Mouse (Mus musculus): Measurements from ENCODE around the gene Gm5861.
"Not testable (repeated sequence)": the region's sequence is repeated elsewhere in the genome, so short reads cannot be mapped to it uniquely, and the experiment has no call there.

The Gm5861 gene

DNA sequence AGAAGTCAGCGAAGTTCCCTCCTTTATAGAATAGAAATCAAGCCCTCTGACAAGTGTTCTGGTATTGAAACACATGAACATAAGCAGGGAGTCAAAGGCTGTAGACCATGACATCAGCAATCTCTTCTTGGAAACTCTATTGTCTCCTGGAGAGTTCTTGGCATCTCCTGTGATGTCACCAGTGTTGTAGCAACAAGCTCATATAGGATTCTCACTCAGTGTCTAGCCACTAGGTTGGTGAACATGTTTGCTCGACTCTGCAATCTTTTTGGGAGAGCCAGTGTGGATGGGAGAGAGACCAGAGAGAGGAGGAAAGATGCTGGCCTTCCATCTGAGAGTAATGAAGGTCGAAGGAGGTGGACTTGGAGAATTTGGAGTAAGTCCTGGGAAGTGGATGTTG lies at the start of gene Gm5861:
Gene Gm5861 (plus strand): TSS at position 301 of the 400 bp plus-strand sequence.
- not testable (repeated sequence) for TF ChIP-seq GATA4 (IDR thresholded peaks at IDR 0.05; ENCODE audit: insufficient replicate concordance, low read length)
